Mouse (Mus musculus): ENCODE measurements around the gene Hoxa7. TPM values are rescaled to one million over a fixed set of nuclear protein-coding genes. Genes with fewer than 3 reads are reported as not detected.

Gene Hoxa7
- polyA plus RNA-seq, 1 experiment from 2014 or later, result 8.1 TPM

- ATAC-seq (ENCODE audit: low FRiP score, low TSS enrichment) (peak; percentile 77), DNase-seq (ENCODE audit: low spot score) (peak; percentile 85)
- no peaks in the 10 kb centered on the region for H3K27me3 ChIP-seq (ENCODE audit: control insufficient read depth, insufficient read depth, low read length)
- H3K4me2 ChIP-seq (replicated peaks; ENCODE audit: low read depth), result peak overlapping the region; percentile 65
- peaks cover 4% of the 10 kb centered on the region; the same call in 1 of the 2 replicates for H3K4me1 ChIP-seq (replicated peaks; ENCODE audit: control insufficient read depth, insufficient read depth)
- under 1% methylated on average over 35 of the region's 35 CpGs for WGBS
- H3K9me3 ChIP-seq (ENCODE audit: control insufficient read depth, low read length), result no peaks in the 10 kb centered on the region
- peak overlapping the region; percentile 97 for H3K27ac ChIP-seq (replicated peaks)
- TF ChIP-seq CTCF (IDR thresholded peaks at IDR 0.05; ENCODE audit: low read depth) (no peak), EP300 (optimal IDR thresholded peaks at IDR 0.05) (no peak)
- H3K9ac ChIP-seq (ENCODE audit: low read length), result peak overlapping the region; percentile 63
- peak overlapping the region; percentile 38 for H3K4me3 ChIP-seq (ENCODE audit: low read depth, low read length)
- H3K36me3 ChIP-seq (ENCODE audit: control insufficient read depth, insufficient read depth, low read length), result 0 out of 2 replicates have a peak, but pooled peaks cover 2% of the 10 kb centered on the region
Observed at GRCm38 (mm10) chr6:52172501-52172900, 49.2 kb downstream of the Hoxa7 start.

GRCm38 (mm10) chr6:52171938-52172337 lies 49.7 kb downstream of the Hoxa7 start:
- Histone ChIP-seq H3K27ac (replicated peaks) (peak overlapping the region; percentile 97), H3K9me3 (ENCODE audit: control insufficient read depth, low read length) (no peaks in the 10 kb centered on the region), H3K9ac (ENCODE audit: low read length) (peak overlapping the region; percentile 63), H3K4me1 (replicated peaks; ENCODE audit: control insufficient read depth, insufficient read depth) (peaks cover 4% of the 10 kb centered on the region; the same call in 1 of the 2 replicates), H3K4me3 (ENCODE audit: low read depth, low read length) (peak overlapping the region; percentile 38), H3K36me3 (ENCODE audit: control insufficient read depth, insufficient read depth, low read length) (0 out of 2 replicates have a peak, but pooled peaks cover 2% of the 10 kb centered on the region), H3K27me3 (ENCODE audit: control insufficient read depth, insufficient read depth, low read length) (no peaks in the 10 kb centered on the region), H3K4me2 (replicated peaks; ENCODE audit: low read depth) (peak overlapping the region; percentile 65)
- ATAC-seq (ENCODE audit: low FRiP score, low TSS enrichment) (no peak), DNase-seq (ENCODE audit: low spot score) (peak; percentile 30)
- 12% methylated on average over 6 of the region's 7 CpGs for WGBS
- TF ChIP-seq EP300 (optimal IDR thresholded peaks at IDR 0.05) (no peak), CTCF (IDR thresholded peaks at IDR 0.05; ENCODE audit: low read depth) (no peak)

GRCm38 (mm10) chr6:52171331-52171730 lies 50.3 kb downstream of the Hoxa7 start:
- TF ChIP-seq EP300 (optimal IDR thresholded peaks at IDR 0.05) (no peak), CTCF (IDR thresholded peaks at IDR 0.05; ENCODE audit: low read depth) (no peak)
- no peaks in the 10 kb centered on the region for H3K9me3 ChIP-seq (ENCODE audit: control insufficient read depth, low read length)
- peak overlapping the region; percentile 65; the same call in 1 of the 2 replicates for H3K4me3 ChIP-seq (ENCODE audit: low read depth, low read length)
- DNase-seq (ENCODE audit: low spot score) (no peak), ATAC-seq (ENCODE audit: low FRiP score, low TSS enrichment) (no peak)
- no peaks in the 10 kb centered on the region for H3K27me3 ChIP-seq (ENCODE audit: control insufficient read depth, insufficient read depth, low read length)
- H3K9ac ChIP-seq (ENCODE audit: low read length), result 0 out of 2 replicates have a peak overlapping the region, but pooled peaks have one; percentile 31
- 25% methylated on average over 4 of the region's 4 CpGs for WGBS
- peaks cover 4% of the 10 kb centered on the region; the same call in 1 of the 2 replicates for H3K4me1 ChIP-seq (replicated peaks; ENCODE audit: control insufficient read depth, insufficient read depth)
- H3K36me3 ChIP-seq (ENCODE audit: control insufficient read depth, insufficient read depth, low read length), result 0 out of 2 replicates have a peak, but pooled peaks cover 2% of the 10 kb centered on the region
- H3K4me2 ChIP-seq (replicated peaks; ENCODE audit: low read depth), result peak overlapping the region; percentile 62
- H3K27ac ChIP-seq (replicated peaks), result peak overlapping the region; percentile 97

- Histone ChIP-seq H3K4me3 (ENCODE audit: low read depth, low read length) (peak overlapping the region; percentile 65; the same call in 1 of the 2 replicates), H3K4me1 (replicated peaks; ENCODE audit: control insufficient read depth, insufficient read depth) (peaks cover 4% of the 10 kb centered on the region; the same call in 1 of the 2 replicates), H3K9ac (ENCODE audit: low read length) (peak overlapping the region; percentile 66), H3K4me2 (replicated peaks; ENCODE audit: low read depth) (peak overlapping the region; percentile 62), H3K9me3 (ENCODE audit: control insufficient read depth, low read length) (no peaks in the 10 kb centered on the region), H3K27me3 (ENCODE audit: control insufficient read depth, insufficient read depth, low read length) (no peaks in the 10 kb centered on the region), H3K27ac (replicated peaks) (peak overlapping the region; percentile 97), H3K36me3 (ENCODE audit: control insufficient read depth, insufficient read depth, low read length) (0 out of 2 replicates have a peak, but pooled peaks cover 2% of the 10 kb centered on the region)
- 28% methylated on average over 5 of the region's 5 CpGs for WGBS
- TF ChIP-seq CTCF (IDR thresholded peaks at IDR 0.05; ENCODE audit: low read depth) (no peak), EP300 (optimal IDR thresholded peaks at IDR 0.05) (no peak)
- DNase-seq (ENCODE audit: low spot score), result no peak
- ATAC-seq (ENCODE audit: low FRiP score, low TSS enrichment), result no peak; the same call in 1 of the 2 replicates
Observed at GRCm38 (mm10) chr6:52170898-52171223, 50.8 kb downstream of the Hoxa7 start.

- Histone ChIP-seq H3K4me2 (replicated peaks; ENCODE audit: low read depth) (peak overlapping the region; percentile 62), H3K9me3 (ENCODE audit: control insufficient read depth, low read length) (no peaks in the 10 kb centered on the region), H3K36me3 (ENCODE audit: control insufficient read depth, insufficient read depth, low read length) (0 out of 2 replicates have a peak, but pooled peaks cover 2% of the 10 kb centered on the region), H3K4me3 (ENCODE audit: low read depth, low read length) (peak overlapping the region; percentile 65), H3K27me3 (ENCODE audit: control insufficient read depth, insufficient read depth, low read length) (no peaks in the 10 kb centered on the region), H3K4me1 (replicated peaks; ENCODE audit: control insufficient read depth, insufficient read depth) (peaks cover 4% of the 10 kb centered on the region; the same call in 1 of the 2 replicates), H3K9ac (ENCODE audit: low read length) (peak overlapping the region; percentile 66), H3K27ac (replicated peaks) (peak overlapping the region; percentile 97)
- TF ChIP-seq CTCF (IDR thresholded peaks at IDR 0.05; ENCODE audit: low read depth) (no peak), EP300 (optimal IDR thresholded peaks at IDR 0.05) (no peak)
- WGBS, result 23% methylated on average over 40 of the region's 40 CpGs
- ATAC-seq (ENCODE audit: low FRiP score, low TSS enrichment), result peak; percentile 24
- no peak for DNase-seq (ENCODE audit: low spot score)
Observed at GRCm38 (mm10) chr6:52170166-52170897, 51.3 kb downstream of the Hoxa7 start.
